Mouse (Mus musculus) heart, adult 2 months (tissue): ENCODE data around the gene Rnf10. TPM values are rescaled to one million over a fixed set of nuclear protein-coding genes. Genes with fewer than 3 reads are reported as not detected.

Source experiments
- DNase-seq, 2 experiments: peaks; one replicate each; pipeline ENCODE4 v3.0.0; 2021
- H3K27ac ChIP-seq: fragments of 200-600 bp; 2 replicates; pipeline ENCODE4 v1.8.1; 2022
- H3K27me3 ChIP-seq: fragments of 200-500 bp; 2 replicates; pipeline ENCODE4 v1.6.1; 2012; ENCODE audit warnings: mild to moderate bottlenecking, low read length, inconsistent platforms, mixed read lengths; ENCODE audit not compliant: control insufficient read depth, insufficient read depth
- H3K36me3 ChIP-seq: fragments of 200-500 bp; 2 replicates; pipeline ENCODE4 v1.6.1; 2012; ENCODE audit warnings: low read length, inconsistent platforms; ENCODE audit not compliant: control insufficient read depth, insufficient read depth
- H3K4me1 ChIP-seq: fragments of 200-500 bp; 2 replicates; pipeline ENCODE4 v1.6.1; 2011; ENCODE audit warnings: low read length; ENCODE audit not compliant: control insufficient read depth, insufficient read depth
- H3K4me3 ChIP-seq: fragments of 200-600 bp; 2 replicates; pipeline ENCODE4 v1.8.1; 2022
- H3K79me2 ChIP-seq: fragments of 200-500 bp; replicated peaks from 2 replicates; pipeline ENCODE4 v1.6.1; 2012; ENCODE audit warnings: mild to moderate bottlenecking, inconsistent platforms, low read length, moderate library complexity, mixed read lengths; ENCODE audit not compliant: control insufficient read depth, insufficient read depth
- H3K9ac ChIP-seq: fragments of 200-500 bp; 2 replicates; pipeline ENCODE4 v1.6.1; 2012; ENCODE audit warnings: low read depth, mild to moderate bottlenecking, control low read depth, inconsistent platforms, low read length, mixed read lengths
- CTCF ChIP-seq: fragments of 200-600 bp; IDR thresholded peaks from 2 replicates; pipeline ENCODE4 v1.8.1; 2022; ENCODE audit warnings: antibody characterized with exemption, mild to moderate bottlenecking, moderate library complexity
- EP300 ChIP-seq: fragments of 200-500 bp; IDR thresholded peaks from 2 replicates; pipeline ENCODE4 v1.6.1; 2011; ENCODE audit warnings: low read depth, low read length, control low read depth; ENCODE audit not compliant: insufficient read depth
- POLR2A ChIP-seq: fragments of 200-500 bp; IDR thresholded peaks from 2 replicates; pipeline ENCODE4 v1.6.1; 2011; ENCODE audit warnings: mild to moderate bottlenecking, low read depth, low read length, control low read depth; ENCODE audit not compliant: insufficient read depth
- WGBS: fragments of 180-500 bp; shearing (Covaris S2); methylation state at CpG from one replicate; pipeline ENCODE4 v1.1.7; 2018; 5-methylcytosine and 5-hydroxymethylcytosine counted together
- intact Hi-C: fragments of 180-260 bp; cut with DNase I; formaldehyde crosslinking; loops from one replicate; pipeline ENCODE4 v1.15.1; 2025
- polyA plus RNA-seq: library from polyadenylated mRNA; depleted of rRNA; stranded (reverse); fragments of >200 nt; gene quantifications from 2 replicates; pipeline ENCODE4 v1.2.3, GENCODE M21; 2012
- total RNA-seq, 2 experiments: library from RNA; stranded (reverse); gene quantifications; 2 replicates each; pipeline ENCODE4 v1.2.3; 2021

The Rnf10 gene
- total and polyA plus RNA-seq, 3 experiments: 175 to 397 (median 391) TPM

GRCm38 (mm10) chr5:115279226-115280049, 6.7 kb upstream of the Rnf10 start, which contains the start of gene Coq5:
Coq5 (plus strand) TSS chr5:115279666.
- Histone ChIP-seq H3K79me2 (peaks cover 2% of the 10 kb centered on the region; the same call in 1 of the 2 replicates), H3K27me3 (no peaks in the 10 kb centered on the region), H3K4me3 (peak within 1 kb of the TSS; percentile 93), H3K9ac (peak within 1 kb of the TSS; percentile 95), H3K4me1 (peaks cover 4% of the 10 kb centered on the region; the same call in 1 of the 2 replicates), H3K27ac (peak within 1 kb of the TSS; percentile 85), H3K36me3 (no peaks in the 10 kb centered on the region)
- no peak for TF ChIP-seq CTCF
- 0 out of 2 replicates have a peak, but pooled peaks have one; percentile 17 for TF ChIP-seq EP300
- peak; percentile 74 for TF ChIP-seq POLR2A
- WGBS: 2% methylated on average over 45 of the region's 45 CpGs
- peak; percentile 90 to 96 for DNase-seq
- intact Hi-C loops: loop anchor here (2.0 to 10.0 kb wide), 3 partner anchors 21 to 205 kb away; partner anchors contain the start of genes Dynll1, Gatc, Sirt4 and Triap1

- H3K79me2 ChIP-seq: peaks cover 2% of the 10 kb centered on the region; the same call in 1 of the 2 replicates
- intact Hi-C loops: loop anchor here (10.0 kb wide), 1 partner anchor 206 kb away; the partner anchor contains the start of gene Sirt4
- no peaks in the 10 kb centered on the region for H3K36me3 ChIP-seq
- no peak overlapping the region for H3K9ac ChIP-seq
- H3K27me3 ChIP-seq: no peaks in the 10 kb centered on the region
- H3K27ac ChIP-seq: no peak overlapping the region
- no peak for TF ChIP-seq CTCF
- no peak for TF ChIP-seq POLR2A
- no peak for TF ChIP-seq EP300
- 53% methylated on average over 2 of the region's 2 CpGs for WGBS
- H3K4me3 ChIP-seq: no peak overlapping the region
- peaks cover 4% of the 10 kb centered on the region; the same call in 1 of the 2 replicates for H3K4me1 ChIP-seq
- DNase-seq: no peak
Measured at GRCm38 (mm10) chr5:115278785-115279184, 6.1 kb upstream of the Rnf10 start.

- no peak overlapping the region for H3K4me3 ChIP-seq
- intact Hi-C loops: loop anchor here (10.0 kb wide), 1 partner anchor 207 kb away; the partner anchor contains the start of gene Sirt4
- WGBS: 64% methylated on average over 1 of the region's 1 CpGs
- DNase-seq: no peak
- H3K27ac ChIP-seq: no peak overlapping the region
- H3K9ac ChIP-seq: no peak overlapping the region
- TF ChIP-seq POLR2A (no peak), CTCF (no peak), EP300 (no peak)
- H3K36me3 ChIP-seq: peaks cover 3% of the 10 kb centered on the region; the same call in 1 of the 2 replicates
- H3K27me3 ChIP-seq: no peaks in the 10 kb centered on the region
- peaks cover 2% of the 10 kb centered on the region; the same call in 1 of the 2 replicates for H3K79me2 ChIP-seq
- peaks cover 6% of the 10 kb centered on the region for H3K4me1 ChIP-seq
Measured at GRCm38 (mm10) chr5:115278053-115278452, 5.4 kb upstream of the Rnf10 start.

GRCm38 (mm10) chr5:115275998-115276397, 3.3 kb upstream of the Rnf10 start:
- peaks cover 4% of the 10 kb centered on the region for H3K4me1 ChIP-seq
- 49% methylated on average over 14 of the region's 14 CpGs for WGBS
- H3K27ac ChIP-seq: no peak overlapping the region
- H3K79me2 ChIP-seq: peaks cover 10% of the 10 kb centered on the region
- no peaks in the 10 kb centered on the region for H3K27me3 ChIP-seq
- no peak for DNase-seq
- H3K9ac ChIP-seq: no peak overlapping the region
- no peak for TF ChIP-seq EP300
- TF ChIP-seq POLR2A: no peak
- TF ChIP-seq CTCF: peak; percentile 59
- H3K4me3 ChIP-seq: no peak overlapping the region
- H3K36me3 ChIP-seq: peaks cover 5% of the 10 kb centered on the region
- intact Hi-C loops: loop anchor here (10.0 kb wide), 1 partner anchor 209 kb away; the partner anchor contains the start of gene Sirt4

GRCm38 (mm10) chr5:115274771-115275170, 2.1 kb upstream of the Rnf10 start:
- WGBS: 80% methylated on average over 1 of the region's 1 CpGs
- H3K9ac ChIP-seq: no peak overlapping the region
- H3K4me3 ChIP-seq: no peak overlapping the region
- intact Hi-C loops: loop anchor here (10.0 kb wide), 1 partner anchor 210 kb away; the partner anchor contains the start of gene Sirt4
- H3K36me3 ChIP-seq: peaks cover 17% of the 10 kb centered on the region
- no peak for DNase-seq
- H3K27ac ChIP-seq: no peak overlapping the region
- peaks cover 8% of the 10 kb centered on the region for H3K4me1 ChIP-seq
- H3K79me2 ChIP-seq: peaks cover 10% of the 10 kb centered on the region
- TF ChIP-seq POLR2A: no peak
- no peak for TF ChIP-seq EP300
- TF ChIP-seq CTCF: no peak
- H3K27me3 ChIP-seq: no peaks in the 10 kb centered on the region

GRCm38 (mm10) chr5:115274353-115274752, 1.7 kb upstream of the Rnf10 start:
- intact Hi-C loops: loop anchor here (10.0 kb wide), 1 partner anchor 210 kb away; the partner anchor contains the start of gene Sirt4
- no peak for DNase-seq
- peaks cover 10% of the 10 kb centered on the region for H3K4me1 ChIP-seq
- WGBS: 52% methylated on average over 1 of the region's 1 CpGs
- TF ChIP-seq POLR2A (no peak), CTCF (peak; percentile 54), EP300 (no peak)
- no peaks in the 10 kb centered on the region for H3K27me3 ChIP-seq
- H3K9ac ChIP-seq: no peak overlapping the region
- H3K4me3 ChIP-seq: no peak overlapping the region
- H3K27ac ChIP-seq: no peak overlapping the region
- H3K79me2 ChIP-seq: peaks cover 12% of the 10 kb centered on the region
- H3K36me3 ChIP-seq: peaks cover 17% of the 10 kb centered on the region
